19 mouse cellular contexts compared by ENCODE assay signal in the genomic region with DNA sequence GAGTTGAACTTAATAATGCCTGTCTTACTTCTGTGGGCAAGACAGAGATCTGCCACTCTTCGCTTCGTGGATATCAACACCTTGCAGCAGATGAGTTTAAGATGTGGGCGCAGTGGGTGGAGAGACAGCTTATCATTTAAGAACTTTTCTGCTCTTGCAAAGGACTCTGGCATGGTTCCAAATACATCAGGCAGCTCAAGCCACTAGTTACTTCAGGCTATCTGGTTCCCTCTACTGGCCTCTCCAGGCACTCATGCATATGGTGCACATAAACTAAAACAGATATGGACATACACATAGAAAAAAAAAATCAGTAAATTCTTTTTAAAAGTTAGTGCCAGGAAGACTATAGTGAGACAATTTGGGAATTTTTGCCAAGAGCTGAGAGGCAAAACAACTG.
DNase-seq lines count a peak whose midpoint lies in the region; ATAC-seq and TF ChIP-seq lines count a peak whose summit lies in the region.
"Had no signal": no experiment of that assay in that cellular context is flagged by ENCODE, and none has a peak within 500 bp of the region (broad histone marks: within the 10 kb centered on the region; RNA-seq: fewer than 3 reads in every experiment).

No protein-coding gene starts in this region.

- no peak overlapping the region for H3K9ac ChIP-seq in kidney, postnatal 0 days (ENCODE audit: low read depth, low read length)
- no peak overlapping the region for H3K9ac ChIP-seq in kidney, embryonic 14.5 days (ENCODE audit: low read depth, low read length)
- H3K9ac ChIP-seq: forebrain, embryonic 12.5 days; hindbrain, embryonic 15.5 days; liver, embryonic 13.5 days had no signal

- H3K4me2 ChIP-seq in kidney, postnatal 0 days (ENCODE audit: low read length): no peak overlapping the region
- H3K4me2 ChIP-seq in kidney, embryonic 14.5 days (replicated peaks; ENCODE audit: low read depth, low read length): no peak overlapping the region
- H3K4me2 ChIP-seq: forebrain, embryonic 12.5 days; heart, embryonic 11.5 days; hindbrain, embryonic 15.5 days; liver, embryonic 13.5 days had no signal

- DNase-seq in kidney, postnatal 0 days (ENCODE audit: low spot score): no peak
- peak; percentile 26 for DNase-seq in retina, postnatal 1 day
- DNase-seq in retina, embryonic 14.5 days (ENCODE audit: low spot score): no peak
- no peak for DNase-seq in Patski (ENCODE audit: low read depth, low spot score)
- DNase-seq in gastrocnemius, adult 18-20 months (ENCODE audit: low spot score): no peak
- DNase-seq: adrenal gland, adult 2 months; cerebellum, adult 18-20 months; gastrocnemius, postnatal 36 days; kidney, adult 18-20 months; liver, embryonic 13.5 days; lung, postnatal 14 days; right cerebral cortex, postnatal 4 days; thymus, postnatal 4 days had no signal

- no peaks in the 10 kb centered on the region for H3K36me3 ChIP-seq in kidney, postnatal 0 days (ENCODE audit: insufficient read depth, low read length)
- no peaks in the 10 kb centered on the region for H3K36me3 ChIP-seq in kidney, embryonic 14.5 days (ENCODE audit: control insufficient read depth, insufficient read depth, low read length)
- H3K36me3 ChIP-seq: forebrain, embryonic 12.5 days; hindbrain, embryonic 15.5 days; limb, embryonic 10.5 days; liver, embryonic 13.5 days had no signal

- in situ Hi-C loops in Patski (cut with MboI; ENCODE audit: low pct_unique_long_range_greater_than_20kb): no loop called here

- ATAC-seq in kidney, postnatal 0 days (replicated peaks; ENCODE audit: low FRiP score, low read depth): no peak
- no peak for ATAC-seq in kidney, embryonic 14.5 days (ENCODE audit: low FRiP score, low TSS enrichment)
- no peak for ATAC-seq in Patski
- ATAC-seq in activated CD4-positive, CD25-positive, alpha-beta regulatory T cell, adult 4 months: no peak

- WGBS in kidney, postnatal 0 days: 95% methylated on average over 3 of the region's 3 CpGs
- WGBS in kidney, embryonic 14.5 days: 93% methylated on average over 3 of the region's 3 CpGs

- H3K4me3 ChIP-seq in kidney, postnatal 0 days (replicated peaks; ENCODE audit: low read depth, low read length): no peak overlapping the region
- H3K4me3 ChIP-seq in kidney, embryonic 14.5 days (ENCODE audit: low read length): no peak overlapping the region
- H3K4me3 ChIP-seq: forebrain, embryonic 12.5 days; hindbrain, embryonic 15.5 days; limb, embryonic 10.5 days; liver, embryonic 13.5 days had no signal

- H3K9me3 ChIP-seq in kidney, postnatal 0 days (replicated peaks; ENCODE audit: low read length): no peaks in the 10 kb centered on the region; the same call in 1 of the 2 replicates
- peaks cover 7% of the 10 kb centered on the region; the same call in 1 of the 2 replicates for H3K9me3 ChIP-seq in kidney, embryonic 14.5 days (ENCODE audit: control insufficient read depth, low read length)
- H3K9me3 ChIP-seq: forebrain, embryonic 12.5 days; hindbrain, embryonic 15.5 days; limb, embryonic 10.5 days; liver, embryonic 13.5 days had no signal

- POLR2A ChIA-PET in Patski (lab: Charles Lee): no interaction called here

- no peak overlapping the region for H3K27ac ChIP-seq in kidney, postnatal 0 days
- no peak overlapping the region for H3K27ac ChIP-seq in kidney, embryonic 14.5 days (ENCODE audit: low read depth, low read length)
- H3K27ac ChIP-seq: forebrain, embryonic 12.5 days; hindbrain, embryonic 15.5 days; limb, embryonic 10.5 days; liver, embryonic 13.5 days had no signal

- H3K27me3 ChIP-seq in kidney, postnatal 0 days (ENCODE audit: insufficient read depth, low read length): no peaks in the 10 kb centered on the region
- H3K27me3 ChIP-seq in kidney, embryonic 14.5 days (ENCODE audit: control insufficient read depth, insufficient read depth, low read length): no peaks in the 10 kb centered on the region
- peaks cover 7% of the 10 kb centered on the region for H3K27me3 ChIP-seq in Patski
- H3K27me3 ChIP-seq: forebrain, embryonic 12.5 days; hindbrain, embryonic 15.5 days; liver, embryonic 13.5 days had no signal

- H3K4me1 ChIP-seq in kidney, postnatal 0 days (replicated peaks; ENCODE audit: insufficient read depth, low read length): no peaks in the 10 kb centered on the region
- no peaks in the 10 kb centered on the region for H3K4me1 ChIP-seq in kidney, embryonic 14.5 days (ENCODE audit: control insufficient read depth, insufficient read depth, low read length)
- H3K4me1 ChIP-seq: forebrain, embryonic 12.5 days; hindbrain, embryonic 15.5 days; limb, embryonic 10.5 days; liver, embryonic 13.5 days had no signal

- CTCF ChIA-PET in Patski (lab: Charles Lee): no interaction called here

- TF ChIP-seq CTCF in kidney, postnatal 0 days (IDR thresholded peaks at IDR 0.05; ENCODE audit: low read depth): peak; percentile 37; the same call in 1 of the 2 replicates
- peak; percentile 26 for TF ChIP-seq CTCF in Patski (IDR thresholded peaks at IDR 0.05)
